Mouse (Mus musculus): ENCODE measurements at regions not wholly inside any gene's neighbourhood (a gene's known extent, or its start where the extent isn't known, plus 50 kb on each side); places are given as distances from the start of the nearest gene placed in this dataset.

DNA sequence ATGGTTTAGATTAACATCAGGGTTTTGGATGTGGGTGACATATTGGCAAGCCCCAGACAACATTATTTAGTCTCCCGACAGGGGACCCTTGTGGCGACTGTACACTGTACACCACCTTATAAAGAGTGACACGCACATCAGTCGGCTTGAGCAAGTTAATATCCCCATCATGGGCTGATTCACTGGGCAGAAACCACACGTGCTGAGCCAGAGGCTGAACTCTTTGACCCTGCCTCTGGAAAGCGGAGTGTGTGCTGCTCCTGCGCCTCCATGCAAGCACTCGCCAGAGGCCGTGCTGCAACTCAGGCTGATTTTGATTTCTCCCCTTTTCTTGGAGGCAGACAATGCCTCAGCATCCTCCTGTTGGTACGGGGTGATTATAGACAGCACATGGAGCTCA, 125.2 kb upstream of the Msx2 start:
- intact Hi-C loops (cut with DNase I), result loop anchor here (10.0 kb wide), 1 partner anchor 133 kb away; no protein-coding TSS in a partner anchor
- DNase-seq, result no peak

DNA sequence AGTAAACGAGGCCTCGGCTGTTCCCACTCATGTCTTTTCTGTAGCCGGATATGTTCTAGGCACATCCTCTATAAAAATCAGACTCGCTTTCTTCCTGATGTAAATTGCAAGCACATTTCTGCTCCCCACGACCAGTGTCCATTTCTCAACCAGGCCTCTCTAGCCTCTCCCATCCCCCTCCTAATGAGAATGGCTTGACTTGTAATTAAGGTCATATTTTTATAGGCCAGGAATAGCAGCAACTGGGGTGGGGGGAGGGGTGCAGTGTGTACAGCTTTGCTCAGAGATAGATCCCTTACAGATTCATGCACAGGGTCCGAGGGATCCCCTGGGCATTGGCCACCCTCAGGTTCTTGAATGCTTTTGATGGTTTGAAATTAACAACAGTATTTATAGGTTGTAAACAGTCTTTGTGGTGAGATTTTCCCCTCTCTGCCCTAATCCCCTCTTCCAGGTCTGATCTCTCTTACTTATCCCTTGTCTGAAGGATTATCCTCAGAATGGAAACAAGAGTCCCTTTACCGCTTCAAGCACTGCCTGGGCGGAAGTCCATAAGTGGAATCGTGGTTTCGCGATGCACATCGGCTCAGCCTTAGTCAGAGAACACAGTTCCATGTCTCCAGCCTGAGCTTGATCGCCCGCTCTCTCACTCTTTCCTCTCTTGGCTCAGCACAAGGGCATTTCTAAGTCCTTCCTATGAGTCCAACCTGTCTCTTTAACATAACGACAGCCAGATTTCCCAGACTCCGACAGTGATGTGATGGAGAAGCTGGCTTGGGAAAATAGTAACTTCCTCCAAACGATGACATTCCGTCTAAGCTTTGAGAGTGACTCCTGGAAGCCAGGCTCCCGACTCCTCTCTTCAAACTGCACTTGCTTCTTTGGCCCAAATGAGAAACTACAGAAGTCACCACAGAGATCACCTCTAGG, 124.3 kb upstream of the Msx2 start:
- intact Hi-C loops (cut with DNase I), result loop anchor here (10.0 kb wide), 1 partner anchor 132 kb away; no protein-coding TSS in a partner anchor
- DNase-seq, result no peak

DNA sequence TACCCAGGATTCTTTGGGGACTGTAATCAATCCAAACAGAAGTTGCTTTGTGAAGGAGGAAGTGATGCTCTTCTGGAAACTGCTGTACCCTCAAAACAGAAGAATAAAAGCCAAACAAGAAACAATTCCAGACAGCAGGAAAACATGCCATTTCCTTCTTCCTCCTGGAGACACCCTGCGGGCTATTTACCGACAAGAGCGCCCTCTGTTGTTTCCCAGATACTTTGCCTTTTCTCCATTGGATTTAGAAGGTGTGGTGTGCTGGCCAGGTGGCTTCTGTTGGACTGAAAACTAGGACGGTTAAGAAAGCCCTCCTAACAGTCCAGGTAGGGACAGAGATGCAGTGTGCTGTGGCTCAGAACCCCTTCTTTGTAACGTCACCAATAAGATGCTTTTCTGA, 119.9 kb upstream of the Msx2 start:
- DNase-seq, result no peak
- intact Hi-C loops (cut with DNase I), result loop anchor here (10.0 kb wide), 1 partner anchor 128 kb away; no protein-coding TSS in a partner anchor

DNA sequence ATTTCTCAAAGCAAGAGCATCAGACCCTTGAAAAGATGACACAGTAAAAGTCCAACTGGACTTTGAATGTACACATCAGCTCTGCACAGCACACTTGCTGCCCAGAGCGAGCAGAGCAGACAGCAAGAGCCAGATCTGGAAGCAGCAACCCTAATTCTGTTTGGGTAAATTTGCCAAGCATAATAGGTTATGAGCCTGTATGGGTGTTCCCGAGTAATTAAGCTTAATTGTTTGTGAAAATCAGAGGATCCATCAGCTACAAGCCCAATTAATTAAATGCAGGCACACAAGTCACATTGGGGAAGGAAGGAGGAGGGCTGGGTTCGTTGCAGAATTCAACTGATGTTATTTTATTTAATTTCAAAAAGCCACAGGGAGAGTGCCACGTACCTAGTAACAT, 113.9 kb upstream of the Msx2 start:
- intact Hi-C loops (cut with DNase I), result no loop called here
- DNase-seq, result no peak

- DNase-seq, result no peak
- intact Hi-C loops (cut with DNase I), result no loop called here
Measured at GRCm38 (mm10) chr13:53584504-53585130, 111.7 kb upstream of the Msx2 start.

GRCm38 (mm10) chr13:53553876-53554577, 81.2 kb upstream of the Msx2 start:
- intact Hi-C loops (cut with DNase I), result no loop called here
- no peak for DNase-seq

GRCm38 (mm10) chr13:53553192-53553875, 80.5 kb upstream of the Msx2 start:
- no peak for DNase-seq
- intact Hi-C loops (cut with DNase I), result no loop called here

GRCm38 (mm10) chr13:53548396-53548795, 75.5 kb upstream of the Msx2 start:
- no peak for DNase-seq
- intact Hi-C loops (cut with DNase I), result no loop called here

DNA sequence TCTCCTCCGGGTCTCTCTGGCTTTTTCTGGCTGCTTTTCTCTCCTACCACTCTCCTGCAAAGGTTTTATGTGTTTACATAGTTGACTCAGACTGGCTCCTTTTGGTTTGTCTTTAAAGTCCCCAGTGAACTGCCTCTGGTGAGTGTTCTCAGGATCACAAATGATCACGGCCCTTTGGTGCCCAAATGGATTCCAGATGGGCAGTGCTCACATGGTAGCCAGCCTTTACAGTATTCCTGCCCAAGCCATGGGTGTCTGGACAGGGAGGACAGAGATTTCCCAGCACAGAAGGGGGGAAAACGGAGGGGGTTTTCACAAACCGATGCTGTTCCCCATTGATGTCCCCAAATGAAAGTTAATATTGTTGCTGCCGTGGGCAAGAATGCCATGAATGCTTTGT, 70.4 kb upstream of the Msx2 start:
- intact Hi-C loops (cut with DNase I), result no loop called here
- no peak for DNase-seq

- intact Hi-C loops (cut with DNase I), result no loop called here
- DNase-seq, result no peak
Measured at GRCm38 (mm10) chr13:53539797-53540196, 66.9 kb upstream of the Msx2 start.

DNA sequence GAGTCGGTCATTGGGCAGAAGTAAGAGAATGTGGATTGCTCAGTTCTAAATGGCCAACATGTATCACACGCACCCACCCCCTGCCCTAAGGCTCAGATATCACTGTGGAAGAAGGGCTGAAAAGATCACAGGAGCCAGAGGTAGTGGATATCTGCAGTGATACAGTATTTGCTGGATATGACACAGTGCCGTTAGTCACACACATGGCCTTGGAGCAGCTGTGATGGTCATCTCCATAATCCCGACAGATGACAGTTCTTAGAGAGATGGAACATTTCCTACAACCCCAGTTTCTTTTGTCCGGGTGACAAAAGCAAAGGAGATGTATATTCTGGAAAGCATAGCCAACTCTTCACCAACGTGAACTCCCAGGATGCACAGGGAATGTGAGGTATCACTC, 65.1 kb upstream of the Msx2 start:
- intact Hi-C loops (cut with DNase I), result no loop called here
- no peak for DNase-seq

- intact Hi-C loops (cut with DNase I), result no loop called here
- DNase-seq, result no peak
Measured at GRCm38 (mm10) chr13:53535781-53536425, 63.0 kb upstream of the Msx2 start.

DNA sequence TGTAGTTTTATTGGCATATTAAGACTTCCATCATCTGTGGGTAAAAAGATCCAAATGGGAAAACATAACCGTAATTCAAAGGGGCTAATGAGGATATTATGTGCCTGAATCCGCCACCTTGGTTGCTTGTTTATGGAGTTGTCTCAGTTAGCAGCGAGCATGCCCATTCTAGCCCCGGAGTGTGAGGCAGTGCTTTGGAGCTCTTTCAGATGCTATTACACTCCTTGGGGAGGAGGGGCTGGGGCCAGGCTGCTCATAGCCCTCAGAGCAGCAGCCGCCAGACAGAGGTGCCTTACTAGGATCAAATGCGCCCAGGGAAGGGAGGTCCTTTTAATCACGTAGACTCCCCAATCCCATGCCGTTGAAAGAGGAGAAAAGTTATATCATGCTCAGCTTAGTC, 60.9 kb upstream of the Msx2 start:
- no peak for DNase-seq
- intact Hi-C loops (cut with DNase I), result no loop called here

- intact Hi-C loops (cut with DNase I), result no loop called here
- DNase-seq, result no peak
Measured at GRCm38 (mm10) chr13:53526880-53527279, 54.0 kb upstream of the Msx2 start.

DNA sequence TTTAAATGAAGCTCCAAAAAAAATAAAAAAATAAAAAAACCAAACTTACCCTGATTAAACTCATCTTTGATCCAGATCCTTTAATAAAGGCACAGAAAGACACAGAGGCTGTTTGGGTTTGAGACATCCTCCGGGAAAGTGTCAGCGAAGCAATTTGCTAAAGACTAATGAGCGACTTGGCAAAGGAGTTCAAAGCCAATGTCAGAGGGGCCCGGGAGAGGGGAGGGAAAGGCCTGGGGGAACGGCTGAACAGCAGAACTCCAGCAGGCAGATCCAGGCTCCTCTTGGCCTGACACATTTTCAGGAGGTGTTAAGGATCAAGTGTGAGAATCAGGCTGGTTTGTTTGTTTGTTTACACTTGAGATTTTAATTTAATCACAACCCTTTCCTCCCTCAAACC, 49.9 kb upstream of the Msx2 start:
- no peak for DNase-seq
- intact Hi-C loops (cut with DNase I), result no loop called here

Data from left cerebral cortex, postnatal 4 days (tissue).